Mouse (Mus musculus): ENCODE measurements around the gene Vangl1. TPM values are rescaled to one million over a fixed set of nuclear protein-coding genes. Genes with fewer than 3 reads are reported as not detected.
A peak's percentile ranks its signal among the peaks of the same experiment; 100 is the strongest.
"Not testable (repeated sequence)": the region's sequence is repeated elsewhere in the genome, so short reads cannot be mapped to it uniquely, and the experiment has no call there.

The Vangl1 gene
- polyA plus RNA-seq, 1 experiment from 2014 or later = 15.2 TPM

- H3K4me1 ChIP-seq = peaks cover 17% of the 10 kb centered on the region
- ATAC-seq (ENCODE audit: low FRiP score) = no peak
- no peak overlapping the region for H3K9ac ChIP-seq
- H3K27ac ChIP-seq = no peak overlapping the region
- H3K36me3 ChIP-seq = no peaks in the 10 kb centered on the region; the same call in 1 of the 2 replicates
- no peaks in the 10 kb centered on the region for H3K9me3 ChIP-seq (replicated peaks)
- no peak overlapping the region for H3K4me3 ChIP-seq
- H3K4me2 ChIP-seq (replicated peaks) = no peak overlapping the region
- no peaks in the 10 kb centered on the region for H3K27me3 ChIP-seq
- 74% methylated on average over 21 of the region's 21 CpGs for WGBS
Measured at GRCm38 (mm10) chr3:102165536-102166286, 38.8 kb downstream of the Vangl1 start.

DNA sequence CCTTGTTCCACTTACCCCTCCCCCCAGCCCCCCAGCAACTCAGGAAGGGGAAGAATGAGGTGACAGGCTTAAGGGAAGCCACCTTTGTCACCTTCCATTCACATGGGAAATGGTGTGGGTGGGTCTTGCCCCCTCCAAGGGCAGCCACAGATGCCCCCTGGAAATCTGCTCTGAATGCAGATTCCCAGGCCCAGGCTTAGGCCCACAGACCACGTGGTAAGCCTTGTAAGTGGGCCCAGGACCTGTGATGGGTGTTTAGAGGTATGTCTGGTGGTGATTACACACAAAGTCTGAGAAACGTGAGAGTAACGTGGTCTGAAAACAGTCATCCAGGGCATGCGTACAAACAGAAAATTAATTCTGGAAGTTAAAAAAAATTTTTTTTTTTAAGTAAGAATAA lies 39.6 kb downstream of the Vangl1 start:
- ATAC-seq (ENCODE audit: low FRiP score) = no peak
- 60% methylated on average over 4 of the region's 4 CpGs for WGBS

DNA sequence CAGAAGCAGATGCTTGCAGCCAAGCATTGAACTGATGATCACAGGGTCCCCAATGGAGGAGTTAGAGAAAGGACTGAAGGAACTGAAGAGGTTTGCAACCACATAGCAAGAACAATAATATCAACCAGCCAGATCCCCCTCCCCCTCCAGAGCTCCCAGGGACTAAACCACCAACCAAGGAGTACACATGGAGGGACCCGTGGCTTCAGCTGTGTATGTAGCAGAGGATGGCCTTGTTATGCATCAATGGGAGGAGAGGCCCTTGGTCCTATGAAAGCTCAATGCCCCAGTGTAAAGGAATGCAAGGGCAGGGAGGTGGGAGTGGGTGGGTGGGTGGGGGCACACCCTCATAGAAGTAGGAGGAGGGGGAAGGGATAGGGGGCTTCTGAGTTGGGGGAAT lies 40.6 kb downstream of the Vangl1 start:
- H3K4me3 ChIP-seq; H3K4me2 ChIP-seq (replicated peaks); ATAC-seq (ENCODE audit: low FRiP score); H3K27ac ChIP-seq; H3K9me3 ChIP-seq (replicated peaks); H3K36me3 ChIP-seq; H3K27me3 ChIP-seq; H3K9ac ChIP-seq: not testable (repeated sequence)
- H3K4me1 ChIP-seq = peaks cover 12% of the 10 kb centered on the region
- WGBS = 75% methylated on average over 1 of the region's 1 CpGs

More for the DNA sequence above, 39.6 kb downstream of the Vangl1 start:
- Histone ChIP-seq H3K4me1 (peaks cover 17% of the 10 kb centered on the region), H3K36me3 (no peaks in the 10 kb centered on the region; the same call in 1 of the 2 replicates), H3K27ac (no peak overlapping the region), H3K27me3 (no peaks in the 10 kb centered on the region), H3K4me2 (replicated peaks) (no peak overlapping the region), H3K4me3 (no peak overlapping the region), H3K9ac (no peak overlapping the region), H3K9me3 (replicated peaks) (no peaks in the 10 kb centered on the region)

GRCm38 (mm10) chr3:102159423-102160325 lies 44.8 kb downstream of the Vangl1 start:
- 72% methylated on average over 14 of the region's 14 CpGs for WGBS
- ATAC-seq (ENCODE audit: low FRiP score) = 0 out of 2 replicates have a peak, but pooled peaks have one; percentile 35

DNA sequence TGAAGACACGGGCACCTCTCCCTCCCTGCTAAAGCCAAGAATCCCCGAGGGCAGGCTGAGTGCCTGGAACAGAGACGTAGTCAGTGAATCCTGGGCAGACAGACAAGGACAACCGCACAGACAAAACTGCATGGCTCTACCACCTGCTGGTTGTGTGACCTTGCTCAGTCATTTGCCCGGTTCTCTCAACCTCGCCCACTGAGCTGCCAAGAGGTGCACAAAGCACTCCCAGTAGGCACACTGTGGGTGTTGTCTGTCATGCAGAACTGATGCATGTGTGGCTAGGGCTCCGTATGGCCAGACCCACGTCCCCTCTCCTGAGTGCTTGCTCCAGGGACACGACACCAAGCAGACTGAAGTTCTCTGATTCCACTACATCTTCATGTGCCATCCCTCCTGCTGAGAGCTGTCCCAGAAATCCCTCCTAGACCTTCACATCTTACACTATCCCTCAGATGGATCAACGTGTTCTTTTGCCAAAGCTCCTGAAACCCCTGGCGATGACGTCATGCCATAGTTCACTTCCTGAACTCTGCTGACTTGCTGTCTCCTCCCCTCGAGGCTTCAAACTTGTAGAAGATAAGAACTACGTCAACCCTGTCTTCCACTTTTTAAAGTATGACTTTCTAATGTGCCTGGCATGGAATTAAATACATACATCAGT lies 45.6 kb downstream of the Vangl1 start:
- Histone ChIP-seq H3K4me1 (0 out of 2 replicates have a peak, but pooled peaks cover 2% of the 10 kb centered on the region), H3K9ac (no peak overlapping the region), H3K27ac (no peak overlapping the region), H3K9me3 (replicated peaks) (no peaks in the 10 kb centered on the region), H3K4me2 (replicated peaks) (no peak overlapping the region), H3K36me3 (peaks cover 13% of the 10 kb centered on the region), H3K27me3 (no peaks in the 10 kb centered on the region), H3K4me3 (no peak overlapping the region)
- WGBS = 76% methylated on average over 14 of the region's 14 CpGs
- no peak for ATAC-seq (ENCODE audit: low FRiP score)

More at GRCm38 (mm10) chr3:102159423-102160325, 44.8 kb downstream of the Vangl1 start:
- Histone ChIP-seq H3K4me3 (no peak overlapping the region), H3K4me2 (replicated peaks) (no peak overlapping the region), H3K27me3 (no peaks in the 10 kb centered on the region), H3K27ac (no peak overlapping the region), H3K36me3 (peaks cover 13% of the 10 kb centered on the region), H3K9me3 (replicated peaks) (no peaks in the 10 kb centered on the region), H3K4me1 (0 out of 2 replicates have a peak, but pooled peaks cover 2% of the 10 kb centered on the region), H3K9ac (no peak overlapping the region)

DNA sequence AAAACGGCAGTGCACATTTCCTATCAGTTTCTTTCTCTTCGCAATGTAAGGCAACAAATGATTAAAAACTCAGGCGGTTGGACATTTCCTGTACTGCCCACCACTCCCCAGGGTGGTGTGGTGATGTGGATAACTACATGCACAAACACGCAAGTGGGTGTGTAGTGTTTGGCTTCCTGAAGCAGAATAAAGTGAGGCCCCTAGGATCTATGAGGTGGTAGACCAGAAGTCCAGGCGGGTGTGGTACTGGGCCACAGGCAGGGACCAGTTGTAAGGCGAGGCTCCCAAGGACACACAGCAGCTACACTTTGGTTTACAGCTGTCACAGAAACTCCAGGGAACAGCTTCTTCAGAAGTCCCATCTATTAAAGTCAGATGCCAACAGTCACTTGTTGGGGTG lies 46.8 kb downstream of the Vangl1 start:
- Histone ChIP-seq H3K9me3 (replicated peaks) (no peaks in the 10 kb centered on the region), H3K4me1 (peaks cover 3% of the 10 kb centered on the region; the same call in 1 of the 2 replicates), H3K36me3 (peaks cover 13% of the 10 kb centered on the region), H3K9ac (no peak overlapping the region), H3K4me3 (no peak overlapping the region), H3K4me2 (replicated peaks) (no peak overlapping the region), H3K27ac (no peak overlapping the region), H3K27me3 (no peaks in the 10 kb centered on the region)
- no peak for ATAC-seq (ENCODE audit: low FRiP score)
- 89% methylated on average over 6 of the region's 6 CpGs for WGBS

- 97% methylated on average over 7 of the region's 7 CpGs for WGBS
- H3K4me1 ChIP-seq = peaks cover 8% of the 10 kb centered on the region; the same call in 1 of the 2 replicates
- ATAC-seq (ENCODE audit: low FRiP score) = no peak
- H3K27ac ChIP-seq = no peak overlapping the region
- no peak overlapping the region for H3K4me2 ChIP-seq (replicated peaks)
- no peaks in the 10 kb centered on the region for H3K9me3 ChIP-seq (replicated peaks)
- no peak overlapping the region for H3K9ac ChIP-seq
- no peak overlapping the region for H3K4me3 ChIP-seq
- peaks cover 13% of the 10 kb centered on the region for H3K36me3 ChIP-seq
- H3K27me3 ChIP-seq = no peaks in the 10 kb centered on the region
Measured at GRCm38 (mm10) chr3:102156737-102157136, 47.8 kb downstream of the Vangl1 start.

DNA sequence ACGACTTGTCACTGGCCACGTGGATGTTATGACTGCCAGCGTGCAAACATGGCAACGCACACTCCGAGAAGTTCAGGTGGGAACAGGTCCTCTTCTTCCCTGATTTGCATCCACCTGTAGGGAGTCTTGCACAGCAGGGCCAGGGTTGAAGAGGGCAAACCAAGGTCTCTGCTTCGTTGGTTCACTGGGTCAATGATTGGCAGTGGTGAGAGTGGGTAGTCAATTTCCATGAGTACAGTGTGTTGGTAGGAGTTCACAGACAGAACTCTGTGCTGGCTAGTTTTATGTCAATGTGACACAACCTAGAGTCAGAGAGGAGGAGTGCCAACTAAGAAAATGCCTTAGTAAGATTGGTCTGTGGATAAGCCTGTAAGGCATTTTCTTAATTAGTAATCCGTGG lies 50.4 kb downstream of the Vangl1 start:
- no peak overlapping the region for H3K27ac ChIP-seq
- 88% methylated on average over 7 of the region's 7 CpGs for whole genome bisulfite sequencing
- H3K27me3 ChIP-seq = no peaks in the 10 kb centered on the region
- no peaks in the 10 kb centered on the region for H3K9me3 ChIP-seq (replicated peaks)
- peaks cover 13% of the 10 kb centered on the region for H3K36me3 ChIP-seq
- H3K9ac ChIP-seq = no peak overlapping the region
- ATAC-seq (ENCODE audit: low FRiP score) = no peak
- H3K4me3 ChIP-seq = no peak overlapping the region
- peaks cover 10% of the 10 kb centered on the region; the same call in 1 of the 2 replicates for H3K4me1 ChIP-seq
- H3K4me2 ChIP-seq (replicated peaks) = no peak overlapping the region

DNA sequence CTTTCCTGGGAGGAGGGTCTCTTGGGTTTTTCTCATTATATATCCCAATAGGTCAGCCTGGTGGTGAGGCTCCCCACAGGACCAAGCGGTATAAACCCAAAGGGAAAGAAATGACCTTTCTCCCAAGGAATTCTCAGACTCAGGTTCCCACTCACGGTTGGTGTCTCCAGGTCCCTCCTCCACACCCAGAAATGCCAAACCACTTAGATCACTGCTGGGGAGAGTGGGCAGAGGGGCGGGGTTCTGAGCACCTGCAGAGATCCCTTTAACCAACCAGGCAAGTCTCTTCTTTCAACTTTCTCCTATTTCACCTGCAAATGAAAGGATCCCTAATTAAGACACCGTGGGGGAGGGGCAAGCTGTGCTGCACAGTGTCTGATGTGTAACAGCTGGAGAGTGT lies 51.6 kb downstream of the Vangl1 start:
- Histone ChIP-seq H3K9ac (no peak overlapping the region), H3K27me3 (no peaks in the 10 kb centered on the region), H3K4me1 (peaks cover 10% of the 10 kb centered on the region; the same call in 1 of the 2 replicates), H3K9me3 (replicated peaks) (no peaks in the 10 kb centered on the region), H3K4me2 (replicated peaks) (no peak overlapping the region), H3K36me3 (peaks cover 10% of the 10 kb centered on the region), H3K27ac (no peak overlapping the region), H3K4me3 (no peak overlapping the region)
- 20% methylated on average over 4 of the region's 4 CpGs for WGBS
- no peak for ATAC-seq (ENCODE audit: low FRiP score)

DNA sequence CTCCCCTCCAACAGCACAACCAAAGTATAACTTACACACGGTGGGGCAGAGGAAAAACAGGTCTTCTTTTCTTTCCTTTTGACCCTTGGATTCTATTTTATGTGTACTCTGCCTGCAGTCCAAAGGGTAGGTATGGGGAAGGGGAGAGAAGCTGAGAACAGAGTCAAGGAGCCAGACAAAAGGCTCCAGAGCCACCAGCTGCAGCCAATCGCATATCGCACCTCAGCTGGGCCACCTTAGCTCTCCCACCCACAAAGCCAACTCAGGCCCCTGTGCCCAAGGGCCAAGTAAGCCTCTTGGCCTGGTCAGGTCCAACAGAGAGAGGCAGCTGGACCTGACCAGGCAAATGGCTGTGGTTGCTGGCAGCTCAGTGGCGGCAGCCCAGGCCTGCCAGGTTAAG lies 52.0 kb downstream of the Vangl1 start:
- H3K27me3 ChIP-seq = no peaks in the 10 kb centered on the region
- no peaks in the 10 kb centered on the region for H3K9me3 ChIP-seq (replicated peaks)
- no peak overlapping the region for H3K27ac ChIP-seq
- H3K4me2 ChIP-seq (replicated peaks) = no peak overlapping the region
- WGBS = 32% methylated on average over 4 of the region's 4 CpGs
- H3K9ac ChIP-seq = no peak overlapping the region
- no peak for ATAC-seq (ENCODE audit: low FRiP score)
- H3K4me3 ChIP-seq = no peak overlapping the region
- peaks cover 10% of the 10 kb centered on the region; the same call in 1 of the 2 replicates for H3K4me1 ChIP-seq
- peaks cover 6% of the 10 kb centered on the region for H3K36me3 ChIP-seq

GRCm38 (mm10) chr3:102151850-102152249 lies 52.6 kb downstream of the Vangl1 start:
- peaks cover 15% of the 10 kb centered on the region; the same call in 1 of the 2 replicates for H3K4me1 ChIP-seq

DNA sequence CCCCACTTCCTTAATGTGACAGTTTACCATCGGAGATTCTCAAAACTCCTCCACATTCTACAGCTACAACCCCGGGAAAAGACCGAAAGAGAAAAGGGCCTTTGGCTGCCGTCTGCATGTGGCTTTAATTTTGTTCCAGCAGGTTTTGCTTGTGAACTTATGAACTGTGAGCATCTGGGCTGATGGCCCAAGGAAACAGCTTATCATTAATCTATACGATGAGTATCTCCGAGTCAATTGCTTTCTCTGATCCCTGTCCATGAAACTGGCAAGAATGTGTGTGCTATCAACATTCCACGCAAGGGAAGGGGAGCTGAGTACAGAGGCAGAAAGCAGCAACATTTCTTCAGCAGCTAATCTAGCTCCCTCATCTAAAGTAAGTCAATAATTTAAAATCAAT lies 54.6 kb downstream of the Vangl1 start:
- Histone ChIP-seq H3K9ac (no peak overlapping the region), H3K9me3 (replicated peaks) (no peaks in the 10 kb centered on the region), H3K4me3 (no peak overlapping the region), H3K27ac (no peak overlapping the region), H3K4me1 (peaks cover 28% of the 10 kb centered on the region), H3K4me2 (replicated peaks) (no peak overlapping the region), H3K27me3 (no peaks in the 10 kb centered on the region), H3K36me3 (no peaks in the 10 kb centered on the region)
- no peak for ATAC-seq (ENCODE audit: low FRiP score)
- WGBS = 64% methylated on average over 7 of the region's 7 CpGs

More at GRCm38 (mm10) chr3:102151850-102152249, 52.6 kb downstream of the Vangl1 start:
- H3K4me3 ChIP-seq = no peak overlapping the region
- no peak overlapping the region for H3K27ac ChIP-seq
- no peaks in the 10 kb centered on the region for H3K27me3 ChIP-seq
- H3K9ac ChIP-seq = no peak overlapping the region
- no peaks in the 10 kb centered on the region for H3K36me3 ChIP-seq
- H3K9me3 ChIP-seq (replicated peaks) = no peaks in the 10 kb centered on the region
- H3K4me2 ChIP-seq (replicated peaks) = no peak overlapping the region
- 45% methylated on average over 4 of the region's 4 CpGs for WGBS
- no peak for ATAC-seq (ENCODE audit: low FRiP score)
